Mouse (Mus musculus) liver, embryonic 14.5 days (tissue): ENCODE results near the gene Ptprcap. TPM values are rescaled to one million over a fixed set of nuclear protein-coding genes. Genes with fewer than 3 reads are reported as not detected.

Experiments
- ATAC-seq: fragments of 200-750 bp; cut with Nextera tagmentation; 2 replicates; pipeline ENCODE4 v1.8.0; 2017; ENCODE audit warnings: moderate number of reproducible peaks, mild to moderate bottlenecking, moderate library complexity; ENCODE audit not compliant: insufficient read depth
- DNase-seq, 3 experiments: peaks; one replicate each; pipeline ENCODE4 v3.0.0-alpha.2; 2012 to 2013; ENCODE audit warnings: low read depth in 3 of 3, low spot score in 3 of 3
- H3K27ac ChIP-seq: fragments of 300-500 bp; sonication (generic); 2 replicates; pipeline ENCODE4 v1.5.1; 2014; ENCODE audit warnings: moderate library complexity, mild to moderate bottlenecking, control low read depth, inconsistent platforms
- H3K27me3 ChIP-seq: fragments of 300-500 bp; sonication (generic); 2 replicates; pipeline ENCODE4 v1.6.1; 2014; ENCODE audit warnings: mild to moderate bottlenecking, low read length, moderate library complexity; ENCODE audit not compliant: control insufficient read depth, insufficient read depth
- H3K36me3 ChIP-seq: fragments of 300-500 bp; sonication (generic); replicated peaks from 2 replicates; pipeline ENCODE4 v1.6.1; 2014; ENCODE audit warnings: low read depth; ENCODE audit not compliant: control insufficient read depth, insufficient read depth
- H3K4me1 ChIP-seq, 2 experiments: fragments of 200-500 bp in 1 of 2; fragments of 300-500 bp in 1 of 2; sonication (generic) in 1 of 2; replicated peaks; 2 replicates each; pipeline ENCODE4 v1.6.1; 2012 to 2014; ENCODE audit warnings: antibody characterized with exemption in 1 of 2, inconsistent platforms in 1 of 2, low read length in 1 of 2; ENCODE audit not compliant: control insufficient read depth in 2 of 2, insufficient read depth in 2 of 2
- H3K4me2 ChIP-seq: fragments of 300-500 bp; sonication (generic); 2 replicates; pipeline ENCODE4 v1.6.1; 2014; ENCODE audit warnings: low read depth, mild to moderate bottlenecking, control low read depth, moderate library complexity
- H3K4me3 ChIP-seq, 2 experiments: fragments of 200-500 bp in 1 of 2; fragments of 300-500 bp in 1 of 2; sonication (generic) in 1 of 2; 2 replicates each; pipeline ENCODE4 v1.5.1; 2012 to 2014; ENCODE audit warnings: low read depth in 2 of 2, low read length in 2 of 2, mild to moderate bottlenecking in 2 of 2, control low read depth in 1 of 2, inconsistent platforms in 1 of 2, moderate library complexity in 1 of 2; ENCODE audit not compliant: insufficient read depth in 1 of 2
- H3K9ac ChIP-seq: fragments of 300-500 bp; sonication (generic); replicated peaks from 2 replicates; pipeline ENCODE4 v1.6.1; 2014; ENCODE audit warnings: mild to moderate bottlenecking, control low read depth, moderate library complexity
- H3K9me3 ChIP-seq: fragments of 300-500 bp; sonication (generic); 2 replicates; pipeline ENCODE4 v1.6.1; 2016; ENCODE audit warnings: low read length, mixed read lengths; ENCODE audit not compliant: control insufficient read depth
- CTCF ChIP-seq: IDR thresholded peaks from 2 replicates; pipeline ENCODE4 v1.5.1; 2016; ENCODE audit warnings: antibody characterized with exemption, low read depth, control low read depth
- EP300 ChIP-seq: IDR thresholded peaks from 2 replicates; pipeline ENCODE4 v1.6.1; 2016; ENCODE audit warnings: antibody characterized with exemption, low read depth
- WGBS: fragments of 180-500 bp; shearing (Covaris S2); extraction: QIAGEN DNeasy Blood & Tissue Kit; methylation state at CpG from one replicate; pipeline ENCODE4 v1.1.7; 2014; ENCODE audit not compliant: insufficient replicate concordance; 5-methylcytosine and 5-hydroxymethylcytosine counted together
- polyA plus RNA-seq, 2 experiments: library from polyadenylated mRNA; depleted of rRNA in 1 of 2; stranded (reverse) in 1 of 2; unstranded in 1 of 2; fragments of >200 nt; fragmentation: Nextera tagmentation in 1 of 2; extraction: Ambion mirVana in 1 of 2; gene quantifications; 2 replicates each; pipeline versions ENCODE4 v1.2.1 to v1.2.3; 2012 to 2014

The Ptprcap gene
- polyA plus RNA-seq, 2 experiments, result 12.5 to 14.4 TPM

DNA sequence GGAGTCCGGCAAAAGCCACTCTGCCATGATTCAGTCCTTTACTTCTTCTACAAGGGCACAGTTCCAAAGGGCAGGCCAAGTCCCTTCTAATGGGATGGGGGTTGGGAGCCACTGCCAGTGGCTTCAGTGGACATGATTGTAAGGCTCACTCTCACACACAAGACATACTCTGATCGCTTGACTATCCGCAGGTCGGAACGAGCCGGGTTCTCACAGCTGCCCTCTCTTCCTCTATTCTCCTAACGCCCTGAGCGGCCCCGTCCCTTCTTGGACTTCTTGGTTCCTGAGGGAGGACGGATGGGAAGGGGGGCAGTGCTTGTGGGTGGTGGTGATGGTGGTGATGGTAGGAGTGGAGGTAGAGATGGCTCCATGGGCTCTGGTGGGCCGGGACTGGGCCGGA is 3.4 kb downstream of the Ptprcap start:
- DNase-seq, result no peak
- TF ChIP-seq EP300 (no peak), CTCF (no peak)
- Histone ChIP-seq H3K4me3 (no peak overlapping the region), H3K27me3 (no peaks in the 10 kb centered on the region), H3K4me1 (peaks cover 0 to under 1% of the 10 kb centered on the region in 2 experiments; a peak in 3 of 4 replicates), H3K4me2 (no peak overlapping the region), H3K27ac (no peak overlapping the region), H3K9me3 (no peaks in the 10 kb centered on the region), H3K36me3 (peaks cover 10% of the 10 kb centered on the region), H3K9ac (no peak overlapping the region)
- no peak for ATAC-seq
- WGBS, result 83% methylated on average over 12 of the region's 12 CpGs

- 87% methylated on average over 8 of the region's 8 CpGs for WGBS
- no peak for ATAC-seq
Observed at GRCm38 (mm10) chr19:4159049-4159448, 5.6 kb downstream of the Ptprcap start.

DNA sequence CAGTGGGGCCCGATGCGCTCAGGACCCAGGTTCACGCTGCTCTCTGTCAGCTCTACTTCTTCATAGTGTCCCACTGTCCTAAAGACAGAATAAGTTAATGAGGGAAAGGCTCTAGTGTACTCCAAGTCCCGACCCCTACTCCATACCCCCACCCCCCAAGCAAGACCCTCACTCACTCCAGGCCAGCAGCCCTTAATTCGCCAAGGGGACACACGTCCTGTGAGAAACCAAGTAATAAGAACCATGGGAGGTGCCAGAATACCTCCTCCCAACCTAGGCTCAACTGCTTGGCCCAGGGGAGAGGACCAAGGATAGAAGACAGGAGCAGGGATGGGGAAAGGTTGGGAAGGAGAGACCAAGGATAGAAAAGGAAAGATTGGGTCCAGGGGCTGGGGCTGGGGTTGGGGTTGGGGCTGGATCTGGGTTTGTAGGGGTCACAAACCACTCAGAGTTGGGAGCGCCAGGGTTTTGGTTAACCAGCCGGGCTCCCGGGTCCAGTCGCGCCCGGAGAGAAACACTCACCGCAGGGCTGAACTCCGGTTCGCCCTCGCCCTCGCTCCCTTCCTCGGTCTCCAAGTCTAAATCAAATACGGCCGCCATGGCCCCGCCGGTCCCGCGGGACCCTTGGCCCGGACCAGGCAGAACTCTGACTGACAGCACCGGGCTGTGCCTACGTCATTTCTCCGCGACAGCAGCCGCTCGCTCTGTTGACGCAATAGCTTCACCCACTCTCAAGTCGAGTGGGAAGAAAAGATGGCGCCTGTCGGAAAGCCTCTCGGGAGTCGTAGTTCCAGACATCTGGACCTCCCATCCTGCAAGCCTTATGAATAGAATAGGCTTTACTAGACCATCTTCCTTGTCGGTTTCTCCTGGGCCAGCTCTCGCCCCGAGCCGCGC is 9.5 kb downstream of the Ptprcap start, which contains the start of gene Rps6kb2:
TSS of gene Rps6kb2 (minus strand) at position 709 of the 897 bp plus-strand sequence.
- ATAC-seq, result peak; percentile 82
- WGBS, result 6% methylated on average over 42 of the region's 42 CpGs
- Histone ChIP-seq H3K27me3 (no peaks in the 10 kb centered on the region), H3K36me3 (peaks cover 8% of the 10 kb centered on the region), H3K27ac (peak within 1 kb of the TSS; percentile 59), H3K9me3 (no peaks in the 10 kb centered on the region), H3K9ac (peak within 1 kb of the TSS; percentile 93), H3K4me2 (peak within 1 kb of the TSS; percentile 98), H3K4me1 (peaks cover 12 to 14% of the 10 kb centered on the region in 2 experiments), H3K4me3 (peak within 1 kb of the TSS; percentile 87 to 90)
- no peak for TF ChIP-seq CTCF
- TF ChIP-seq EP300, result no peak
- peak; percentile 89 to 94 (median 90) for DNase-seq

More at GRCm38 (mm10) chr19:4159049-4159448, 5.6 kb downstream of the Ptprcap start:
- no peak overlapping the region for H3K4me3 ChIP-seq
- peaks cover 10% of the 10 kb centered on the region for H3K36me3 ChIP-seq
- H3K4me1 ChIP-seq, result peaks cover 9 to 11% of the 10 kb centered on the region in 2 experiments
- no peak overlapping the region for H3K4me2 ChIP-seq
- no peak overlapping the region for H3K27ac ChIP-seq
- H3K27me3 ChIP-seq, result no peaks in the 10 kb centered on the region
- DNase-seq, result no peak
- TF ChIP-seq CTCF, result no peak
- TF ChIP-seq EP300, result no peak
- no peaks in the 10 kb centered on the region for H3K9me3 ChIP-seq
- no peak overlapping the region for H3K9ac ChIP-seq

DNA sequence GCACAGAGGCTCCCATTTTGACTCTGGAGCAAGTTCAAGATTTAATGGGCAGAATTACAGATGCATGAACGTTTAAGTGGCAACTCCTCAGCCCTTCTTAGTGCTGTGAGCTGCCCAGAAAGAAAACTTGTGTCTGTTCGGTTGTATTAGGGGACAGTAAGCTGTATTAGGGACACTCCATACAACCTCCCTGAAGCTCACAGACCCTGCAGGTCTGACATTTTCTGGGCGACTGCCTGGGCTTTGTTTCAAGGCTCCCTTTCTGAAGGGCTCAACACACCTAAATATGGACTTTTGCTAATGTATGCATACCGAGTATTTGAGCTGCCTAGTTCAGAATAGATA is 10.1 kb downstream of the Ptprcap start:
- no peaks in the 10 kb centered on the region for H3K9me3 ChIP-seq
- H3K4me1 ChIP-seq, result peaks cover 12 to 14% of the 10 kb centered on the region in 2 experiments
- H3K4me3 ChIP-seq, result peak overlapping the region; percentile 87 to 90
- peak overlapping the region; percentile 98 for H3K4me2 ChIP-seq
- no peaks in the 10 kb centered on the region for H3K27me3 ChIP-seq
- TF ChIP-seq CTCF (no peak), EP300 (no peak)
- H3K36me3 ChIP-seq, result peaks cover 5% of the 10 kb centered on the region; the same call in 1 of the 2 replicates
- DNase-seq (no peak), ATAC-seq (peak; percentile 8; the same call in 1 of the 2 replicates)
- 30% methylated on average over 4 of the region's 4 CpGs for WGBS
- peak overlapping the region; percentile 93 for H3K9ac ChIP-seq
- peak overlapping the region; percentile 58 for H3K27ac ChIP-seq

- H3K4me3 ChIP-seq, result no peak overlapping the region
- WGBS, result 70% methylated on average over 3 of the region's 3 CpGs
- H3K9me3 ChIP-seq, result no peaks in the 10 kb centered on the region
- ATAC-seq, result no peak
- peak overlapping the region; percentile 98 for H3K4me2 ChIP-seq
- TF ChIP-seq EP300 (no peak), CTCF (no peak)
- no peaks in the 10 kb centered on the region for H3K27me3 ChIP-seq
- H3K27ac ChIP-seq, result no peak overlapping the region; the same call in 1 of the 2 replicates
- no peaks in the 10 kb centered on the region; the same call in 1 of the 2 replicates for H3K36me3 ChIP-seq
- no peak overlapping the region for H3K9ac ChIP-seq
- no peak for DNase-seq
- H3K4me1 ChIP-seq, result peaks cover 12 to 14% of the 10 kb centered on the region in 2 experiments
Observed at GRCm38 (mm10) chr19:4164100-4164499, 10.7 kb downstream of the Ptprcap start.
